8 mouse cellular contexts compared by ENCODE assay signal in the genomic region with DNA sequence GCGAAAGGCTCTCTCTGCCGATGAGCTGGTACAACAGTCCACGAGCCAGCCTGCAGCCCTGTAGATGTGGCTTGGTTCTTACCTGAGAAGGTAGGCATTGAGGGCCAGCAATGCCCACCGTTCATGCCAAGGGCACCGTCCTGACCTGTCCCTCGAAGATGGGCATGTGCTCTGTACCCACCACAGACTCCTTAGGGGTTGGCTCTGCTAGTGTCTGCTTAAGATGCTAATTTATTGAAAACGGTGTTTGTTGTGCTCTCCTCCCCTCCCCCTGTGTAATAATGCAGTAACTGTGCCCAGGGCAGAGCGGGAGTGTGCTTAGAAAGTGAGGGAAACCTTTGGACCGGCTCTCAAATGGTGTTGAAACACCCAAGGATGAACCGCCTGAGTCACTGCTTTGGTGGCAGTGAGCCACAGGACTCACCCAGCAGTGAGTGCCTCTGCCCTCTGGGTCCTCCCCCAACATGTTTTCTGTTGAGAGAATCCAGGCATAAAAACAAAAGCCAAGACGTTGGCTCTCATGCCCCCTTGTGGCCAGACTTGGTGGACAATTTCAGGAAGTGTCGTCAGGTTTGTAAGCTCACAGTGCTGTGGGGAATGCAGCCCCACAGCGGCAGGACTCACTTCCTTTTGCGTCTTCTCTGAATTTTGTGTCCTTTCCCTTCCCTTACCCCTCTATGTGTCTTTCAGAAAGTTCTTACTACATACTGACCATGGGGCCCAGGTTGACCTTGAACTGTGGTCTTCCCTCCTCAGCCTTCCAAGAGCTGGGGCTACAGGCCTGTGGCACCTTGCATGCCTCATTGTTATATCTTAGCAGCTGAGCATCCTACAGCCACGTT.
DNase-seq lines count a peak whose midpoint lies in the region; ATAC-seq lines count a peak whose summit lies in the region.

No protein-coding gene starts in this region.

- H3K36me3 ChIP-seq in hindbrain, embryonic 11.5 days (ENCODE audit: control insufficient read depth, insufficient read depth, low read length), result no peaks in the 10 kb centered on the region

- ATAC-seq in hindbrain, embryonic 11.5 days (ENCODE audit: low FRiP score), result peak; percentile 79

- 0 out of 2 replicates have a peak overlapping the region, but pooled peaks have one; percentile 17 for H3K4me2 ChIP-seq in hindbrain, embryonic 11.5 days (replicated peaks; ENCODE audit: low read depth, low read length)

- WGBS in hindbrain, embryonic 11.5 days, result 41% methylated on average over 15 of the region's 15 CpGs

- H3K4me3 ChIP-seq in hindbrain, embryonic 11.5 days (ENCODE audit: low read depth, low read length), result no peak overlapping the region

- no peaks in the 10 kb centered on the region for H3K9me3 ChIP-seq in hindbrain, embryonic 11.5 days (ENCODE audit: control insufficient read depth, low read length)

- H3K4me1 ChIP-seq in hindbrain, embryonic 11.5 days (replicated peaks; ENCODE audit: control insufficient read depth, insufficient read depth, low read length), result no peaks in the 10 kb centered on the region

- H3K27me3 ChIP-seq in hindbrain, embryonic 11.5 days (ENCODE audit: control insufficient read depth, insufficient read depth, low read length), result no peaks in the 10 kb centered on the region

- no peak overlapping the region for H3K27ac ChIP-seq in hindbrain, embryonic 11.5 days (ENCODE audit: low read depth, low read length)

- no peak overlapping the region for H3K9ac ChIP-seq in hindbrain, embryonic 11.5 days (ENCODE audit: low read depth, low read length)

- DNase-seq in MEL-GATA-1-ER (ENCODE audit: extremely low read depth, low read depth), result peak; percentile 95
- peak; percentile 93 for DNase-seq in cerebellum, adult 8-10 months
- peak; percentile 81 to 97 for DNase-seq in frontal cortex, adult 2 months (ENCODE audit: extremely low spot score in 1 of 2, low spot score in 1 of 2)
- peak; percentile 92 for DNase-seq in hindbrain, embryonic 11.5 days (ENCODE audit: low spot score)
- DNase-seq in layer of hippocampus, postnatal 10 days (ENCODE audit: low spot score in 2 of 2), result peak; percentile 94 to 95
- DNase-seq in lung, postnatal 10 days, result peak; percentile 97
- DNase-seq in ovary, postnatal 36 days (ENCODE audit: low spot score), result peak; percentile 90
- DNase-seq in thymus, postnatal 25 days, result peak; percentile 97
